Mouse (Mus musculus): Measurements from ENCODE around the gene Fam53b.

DNA sequence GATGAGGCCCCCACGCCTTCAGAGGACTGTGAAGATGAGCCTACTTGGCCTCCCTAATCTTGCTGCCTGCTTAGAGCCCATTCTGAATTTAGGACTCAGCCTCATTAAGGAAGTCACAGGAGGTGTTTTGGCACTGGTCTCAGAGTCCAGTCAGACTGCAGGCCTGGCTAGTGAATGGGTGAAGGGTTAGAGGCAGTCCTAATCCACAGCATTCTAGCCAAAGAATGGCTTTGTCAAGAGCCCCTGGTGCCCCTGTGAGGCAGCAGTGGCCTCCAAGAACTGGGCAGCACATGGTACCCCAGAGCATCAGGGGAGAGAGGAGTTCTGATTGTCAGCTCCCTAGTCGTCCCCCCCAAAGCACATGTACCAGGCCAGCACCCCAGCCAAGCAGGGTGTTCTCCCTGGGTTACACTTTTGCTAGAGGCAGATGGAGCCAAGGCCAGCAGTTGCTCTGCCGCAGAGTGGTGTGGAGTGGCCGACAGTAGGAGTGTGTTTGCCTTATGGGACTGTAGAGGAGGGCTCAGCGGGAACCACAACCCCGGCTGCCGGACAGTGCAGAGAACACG, 109.3 kb downstream of the Fam53b start:
- TF ChIP-seq JUND (conservative IDR thresholded peaks at IDR 0.05; ENCODE audit: low read depth, low read length) (no peak), MAFK (IDR thresholded peaks at IDR 0.05; ENCODE audit: insufficient replicate concordance, low read length) (no peak), UBTF (IDR thresholded peaks at IDR 0.05; ENCODE audit: low read depth, low read length) (no peak), CTCF (conservative IDR thresholded peaks at IDR 0.05 in 1 of 2, IDR thresholded peaks at IDR 0.05 in 1 of 2; ENCODE audit: low read depth in 2 of 2, low read length in 2 of 2) (no peak), POLR2A (IDR thresholded peaks at IDR 0.05; ENCODE audit: low read depth, low read length) (no peak), NRF1 (IDR thresholded peaks at IDR 0.05; ENCODE audit: low read depth, low read length) (no peak), PAX5 (IDR thresholded peaks at IDR 0.05; ENCODE audit: low read length) (no peak), SMC3 (IDR thresholded peaks at IDR 0.05; ENCODE audit: low read depth, low read length) (no peak), NELFE (IDR thresholded peaks at IDR 0.05; ENCODE audit: low read depth, low read length) (no peak)

Measured in CH12.LX (cell line).